Mouse (Mus musculus): ENCODE results near the gene Metrn. TPM values are rescaled to one million over a fixed set of nuclear protein-coding genes. Genes with fewer than 3 reads are reported as not detected.
A peak's percentile ranks its signal among the peaks of the same experiment; 100 is the strongest.

Metrn gene
- polyA plus RNA-seq, 1 experiment, result 31.4 TPM

- DNase-seq (ENCODE audit: low read depth), result no peak
These were observed 21.4 kb downstream of the Metrn start for GRCm38 (mm10) chr17:25775318-25776062.

- peak; percentile 72 for DNase-seq (ENCODE audit: low read depth)
These were observed 23.3 kb downstream of the Metrn start, which contains the start of gene Narfl for GRCm38 (mm10) chr17:25773549-25774120. Narfl (plus strand) TSS chr17:25773776.

- no peak for DNase-seq (ENCODE audit: low read depth)
These were observed 27.6 kb downstream of the Metrn start for GRCm38 (mm10) chr17:25769331-25769730.

GRCm38 (mm10) chr17:25765886-25766285 is 31.1 kb downstream of the Metrn start:
- no peak for DNase-seq (ENCODE audit: low read depth)

GRCm38 (mm10) chr17:25762591-25762990 is 34.3 kb downstream of the Metrn start:
- DNase-seq (ENCODE audit: low read depth), result no peak

GRCm38 (mm10) chr17:25761561-25761970 is 35.4 kb downstream of the Metrn start:
- no peak for DNase-seq (ENCODE audit: low read depth)

GRCm38 (mm10) chr17:25760148-25760547 is 36.8 kb downstream of the Metrn start:
- DNase-seq (ENCODE audit: low read depth), result no peak

GRCm38 (mm10) chr17:25757691-25758090 is 39.2 kb downstream of the Metrn start:
- DNase-seq (ENCODE audit: low read depth), result no peak

- no peak for DNase-seq (ENCODE audit: low read depth)
These were observed 40.3 kb downstream of the Metrn start for GRCm38 (mm10) chr17:25756378-25757242.

- DNase-seq (ENCODE audit: low read depth), result no peak
These were observed 41.1 kb downstream of the Metrn start for GRCm38 (mm10) chr17:25755627-25756377.

- no peak for DNase-seq (ENCODE audit: low read depth)
These were observed 41.9 kb downstream of the Metrn start for GRCm38 (mm10) chr17:25755086-25755485.

- DNase-seq (ENCODE audit: low read depth), result no peak
These were observed 42.7 kb downstream of the Metrn start, which contains the start of gene Msln for GRCm38 (mm10) chr17:25754241-25754640. Msln (minus strand) TSS chr17:25754378.

- no peak for DNase-seq (ENCODE audit: low read depth)
These were observed 45.5 kb downstream of the Metrn start for GRCm38 (mm10) chr17:25751446-25751845.

GRCm38 (mm10) chr17:25749314-25749713 is 47.6 kb downstream of the Metrn start:
- no peak for DNase-seq (ENCODE audit: low read depth)

- DNase-seq (ENCODE audit: low read depth), result no peak
These were observed 48.7 kb downstream of the Metrn start for GRCm38 (mm10) chr17:25748238-25748637.

GRCm38 (mm10) chr17:25744311-25744710 is 52.6 kb downstream of the Metrn start:
- no peak for DNase-seq (ENCODE audit: low read depth)

GRCm38 (mm10) chr17:25743831-25744230 is 53.1 kb downstream of the Metrn start:
- no peak for DNase-seq (ENCODE audit: low read depth)
